Comparison of ENCODE assay signal across 8 mouse cellular contexts in genomic region chr12:103143798-103144565, GRCm38 (mm10).
DNase-seq lines count a peak whose midpoint lies in the region; ATAC-seq and TF ChIP-seq lines count a peak whose summit lies in the region.

No protein-coding gene starts in this region.

- no peak overlapping the region for H3K9ac ChIP-seq in lung, postnatal 0 days (replicated peaks; ENCODE audit: low read depth)

- no peaks in the 10 kb centered on the region for H3K27me3 ChIP-seq in lung, postnatal 0 days (replicated peaks; ENCODE audit: insufficient read depth, low read length)

- no peak overlapping the region for H3K4me2 ChIP-seq in lung, postnatal 0 days (replicated peaks; ENCODE audit: low read depth, low read length)

- H3K27ac ChIP-seq in gastrocnemius, adult 2 months, result no peak overlapping the region
- H3K27ac ChIP-seq in lung, postnatal 0 days (ENCODE audit: low read length), result no peak overlapping the region

- peak; percentile 64 for TF ChIP-seq CTCF in gastrocnemius, adult 2 months (IDR thresholded peaks at IDR 0.05)
- TF ChIP-seq CTCF in lung, postnatal 0 days (IDR thresholded peaks at IDR 0.05), result peak; percentile 90

- H3K36me3 ChIP-seq in lung, postnatal 0 days (ENCODE audit: insufficient read depth, low read length), result no peaks in the 10 kb centered on the region

- no peaks in the 10 kb centered on the region for H3K9me3 ChIP-seq in lung, postnatal 0 days (ENCODE audit: low read length)

- H3K4me3 ChIP-seq in gastrocnemius, adult 2 months, result no peak overlapping the region
- H3K4me3 ChIP-seq in lung, postnatal 0 days (ENCODE audit: low read depth, low read length), result no peak overlapping the region

- TF ChIP-seq EP300 in lung, postnatal 0 days (IDR thresholded peaks at IDR 0.05), result no peak

- DNase-seq in A20 (ENCODE audit: low read depth, low spot score) (peak; percentile 74), MEL-GATA-1-ER (ENCODE audit: extremely low read depth, low read depth) (peak; percentile 27)
- peak; percentile 40 for DNase-seq in cerebellum, adult 9-10 months
- DNase-seq in gastrocnemius, adult 2 months, result peak; percentile 69
- DNase-seq in kidney, adult 9 months, result peak; percentile 53
- DNase-seq in lung, postnatal 0 days (ENCODE audit: low spot score), result peak; percentile 66
- peak; percentile 17 for DNase-seq in ovary, adult 18-20 months (ENCODE audit: low spot score)
- DNase-seq in yolk sac, embryonic 10.5 days (ENCODE audit: low spot score), result peak; percentile 6

- WGBS in lung, postnatal 0 days, result 28% methylated on average over 9 of the region's 9 CpGs

- no peaks in the 10 kb centered on the region for H3K4me1 ChIP-seq in lung, postnatal 0 days (ENCODE audit: insufficient read depth, low read depth, low read length)

- intact Hi-C loops in gastrocnemius, adult 2 months (cut with DNase I), result loop anchor here (5.0 kb wide), 1 partner anchor 118 kb away; no protein-coding TSS in a partner anchor

- ATAC-seq in lung, postnatal 0 days, result peak; percentile 25

Comparison
In these comparisons a context has a peak if more than half of its experiments do, and no peak if none do; other contexts are left out.
1. DNase-seq: peak in every context shown above with its lines; median percentile 74 in A20; 69 in gastrocnemius, adult 2 months; 66 in lung, postnatal 0 days; 53 in kidney, adult 9 months; 40 in cerebellum, adult 9-10 months; 27 in MEL-GATA-1-ER; 17 in ovary, adult 18-20 months; 6 in yolk sac, embryonic 10.5 days.